Mouse (Mus musculus) lung, postnatal 14 days (tissue): ENCODE data around the gene Celf2.
"Not testable (repeated sequence)": the region's sequence is repeated elsewhere in the genome, so short reads cannot be mapped to it uniquely, and the experiment has no call there.

ENCODE experiments used
- DNase-seq: peaks from one replicate; pipeline ENCODE4 v3.0.0; 2021

Gene Celf2

GRCm38 (mm10) chr2:7509463-7509862 is at the start of gene Celf2:
TSS of gene Celf2 (minus strand) at chr2:7509563.
- not testable (repeated sequence) for DNase-seq

GRCm38 (mm10) chr2:7555144-7555892 is 46.0 kb upstream of the Celf2 start:
- DNase-seq, result no peak

GRCm38 (mm10) chr2:7554601-7555000 is 45.2 kb upstream of the Celf2 start:
- DNase-seq, result no peak

- no peak for DNase-seq
Measured at GRCm38 (mm10) chr2:7552887-7553286, 43.5 kb upstream of the Celf2 start.

GRCm38 (mm10) chr2:7548886-7549285 is 39.5 kb upstream of the Celf2 start:
- no peak for DNase-seq

GRCm38 (mm10) chr2:7534615-7535204 is 25.3 kb upstream of the Celf2 start:
- no peak for DNase-seq

- no peak for DNase-seq
Measured at GRCm38 (mm10) chr2:7534195-7534594, 24.8 kb upstream of the Celf2 start.

GRCm38 (mm10) chr2:7531185-7531960 is 22.0 kb upstream of the Celf2 start:
- DNase-seq, result no peak

- no peak for DNase-seq
Measured at GRCm38 (mm10) chr2:7530461-7531184, 21.3 kb upstream of the Celf2 start.

- DNase-seq, result no peak
Measured at GRCm38 (mm10) chr2:7529637-7530036, 20.3 kb upstream of the Celf2 start.

- no peak for DNase-seq
Measured at GRCm38 (mm10) chr2:7526696-7527095, 17.3 kb upstream of the Celf2 start.

GRCm38 (mm10) chr2:7519473-7519872 is 10.1 kb upstream of the Celf2 start:
- no peak for DNase-seq

GRCm38 (mm10) chr2:7493420-7493819 is 15.9 kb downstream of the Celf2 start:
- DNase-seq, result no peak

- no peak for DNase-seq
Measured at GRCm38 (mm10) chr2:7484974-7485373, 24.4 kb downstream of the Celf2 start.

- no peak for DNase-seq
Measured at GRCm38 (mm10) chr2:7482062-7482461, 27.3 kb downstream of the Celf2 start.

GRCm38 (mm10) chr2:7460329-7461056 is 48.9 kb downstream of the Celf2 start:
- DNase-seq, result no peak

- no peak for DNase-seq
Measured at GRCm38 (mm10) chr2:7438721-7439282, 70.6 kb downstream of the Celf2 start.

GRCm38 (mm10) chr2:7426481-7426880 is 82.9 kb downstream of the Celf2 start:
- no peak for DNase-seq

- DNase-seq, result no peak
Measured at GRCm38 (mm10) chr2:7400530-7400929, 108.8 kb downstream of the Celf2 start.

GRCm38 (mm10) chr2:7395935-7396334 is 113.4 kb downstream of the Celf2 start:
- DNase-seq, result no peak

GRCm38 (mm10) chr2:7395473-7395872 is 113.9 kb downstream of the Celf2 start:
- no peak for DNase-seq

GRCm38 (mm10) chr2:7392500-7392899 is 116.9 kb downstream of the Celf2 start:
- no peak for DNase-seq
